Mouse (Mus musculus) small intestine, adult 2 months (tissue): ENCODE results near the gene Cyp4a12b.
"Not testable (repeated sequence)": the region's sequence is repeated elsewhere in the genome, so short reads cannot be mapped to it uniquely, and the experiment has no call there.

Experiments
- CTCF ChIP-seq: fragments of 200-500 bp; IDR thresholded peaks from 2 replicates; pipeline ENCODE4 v1.5.1; 2012; ENCODE audit warnings: low read depth, mild to moderate bottlenecking, control low read depth, inconsistent platforms, low read length, moderate library complexity, mixed read lengths; ENCODE audit not compliant: insufficient replicate concordance, insufficient read length; ENCODE audit errors: extremely low read depth
- POLR2A ChIP-seq: fragments of 200-500 bp; IDR thresholded peaks from 2 replicates; pipeline ENCODE4 v1.6.1; 2012; ENCODE audit warnings: low read depth, mild to moderate bottlenecking, control low read depth, inconsistent platforms, low read length, moderate library complexity

- TF ChIP-seq CTCF, POLR2A: not testable (repeated sequence)
These were observed 43.4 kb upstream of the Cyp4a12b start for GRCm38 (mm10) chr4:115368067-115368466.
